Mouse (Mus musculus): ENCODE results near the gene Gm9964.

DNA sequence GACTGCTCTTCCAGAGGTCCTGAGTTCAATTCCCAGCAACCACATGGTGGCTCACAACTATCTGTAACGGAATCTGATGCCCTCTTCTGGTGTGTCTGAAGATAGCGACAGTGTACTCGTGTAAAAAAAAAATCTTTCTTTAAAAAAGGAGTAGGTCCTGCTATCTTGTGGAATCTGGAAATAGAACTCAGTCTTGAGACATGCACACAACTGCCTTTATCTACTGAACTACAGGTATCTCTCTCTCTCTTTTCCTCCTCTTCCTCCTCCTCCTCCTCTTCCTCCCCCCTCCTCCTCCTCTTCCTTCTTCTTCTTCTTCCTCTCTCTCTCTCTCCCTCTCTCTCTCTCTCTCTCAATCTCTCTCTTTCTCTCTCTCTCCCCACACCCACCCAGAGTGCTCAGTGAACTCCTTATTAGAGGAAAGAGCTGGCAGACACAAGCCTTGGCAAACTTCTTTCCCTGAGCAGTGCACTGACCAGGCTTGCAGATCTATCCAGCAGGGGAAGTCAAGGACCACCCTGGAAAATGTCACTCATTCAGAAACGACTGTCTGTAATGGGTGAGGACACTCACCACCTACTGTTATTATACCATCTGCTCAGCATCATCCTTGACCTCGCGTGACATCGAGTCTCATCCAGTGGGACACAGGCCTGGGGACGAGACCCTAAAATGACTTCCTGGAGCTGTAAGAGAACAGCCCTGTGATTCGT is 3.2 kb upstream of the Gm9964 start:
- TF ChIP-seq CTCF (IDR thresholded peaks at IDR 0.05; ENCODE audit: borderline replicate concordance, control insufficient read depth, extremely low read depth, insufficient read depth, low read length, poor library complexity) (no peak), POLR2A (IDR thresholded peaks at IDR 0.05; ENCODE audit: control insufficient read depth, extremely low read depth, insufficient read depth, low read length, poor library complexity) (no peak)

Data from thymus, adult 2 months (tissue).